ENCODE assay signal across 17 mouse cellular contexts in the genomic region with DNA sequence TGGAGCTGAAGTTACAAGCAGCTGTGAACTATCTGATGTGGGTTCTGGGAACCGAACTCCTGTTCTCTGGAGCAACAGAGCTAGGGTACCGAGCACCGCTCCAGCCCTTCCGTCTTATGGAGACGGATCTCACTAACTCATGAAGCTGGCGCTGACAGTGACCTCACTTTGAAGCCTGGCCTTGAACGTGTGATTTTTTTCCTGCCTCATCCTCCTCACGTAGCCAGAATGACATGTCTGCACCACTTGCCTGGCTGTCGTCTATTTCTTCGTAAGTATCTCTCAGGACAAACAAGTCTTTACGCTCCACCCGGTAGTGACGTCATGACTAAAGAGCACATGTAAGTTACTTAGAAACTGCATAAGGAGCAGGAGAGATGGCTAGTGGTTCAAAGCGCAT. TPM values are rescaled to one million over a fixed set of nuclear protein-coding genes. Genes with fewer than 3 reads are reported as not detected.
DNase-seq lines count a peak whose midpoint lies in the region.
"Had no signal": no experiment of that assay in that cellular context is flagged by ENCODE, and none has a peak within 500 bp of the region (broad histone marks: within the 10 kb centered on the region; RNA-seq: fewer than 3 reads in every experiment).

No protein-coding gene starts in this region.

- no peaks in the 10 kb centered on the region for H3K9me3 ChIP-seq in heart, embryonic 10.5 days
- H3K9me3 ChIP-seq: embryonic facial prominence, embryonic 13.5 days; embryonic facial prominence, embryonic 15.5 days; forebrain, embryonic 10.5 days had no signal

- H3K4me3 ChIP-seq in heart, embryonic 10.5 days, result no peak overlapping the region
- H3K4me3 ChIP-seq: embryonic facial prominence, embryonic 13.5 days; embryonic facial prominence, embryonic 15.5 days; erythroblast, embryonic 14.5 days; forebrain, embryonic 10.5 days; forebrain, embryonic 12.5 days had no signal

- peaks cover 42% of the 10 kb centered on the region for H3K36me3 ChIP-seq in heart, embryonic 10.5 days

- H3K27me3 ChIP-seq in heart, embryonic 10.5 days (ENCODE audit: insufficient read depth, poor library complexity, severe bottlenecking), result no peaks in the 10 kb centered on the region
- H3K27me3 ChIP-seq: embryonic facial prominence, embryonic 13.5 days; embryonic facial prominence, embryonic 15.5 days; forebrain, embryonic 12.5 days had no signal

- DNase-seq in adrenal gland, adult 2 months, result peak; percentile 37
- DNase-seq in adrenal gland, adult 8-10 months, result no peak
- peak; percentile 54 for DNase-seq in heart, embryonic 10.5 days (ENCODE audit: low spot score)
- no peak for DNase-seq in heart, adult 18-20 months
- DNase-seq: adrenal gland, postnatal 10 days; cerebellum, adult 11 months; cerebellum, adult 18-20 months; cerebellum, adult 8-10 months; cerebellum, adult 9-11 months; cerebellum, postnatal 14 days; cerebellum, postnatal 36 days; embryo, embryonic 11 days had no signal

- peaks cover 8% of the 10 kb centered on the region for H3K4me1 ChIP-seq in heart, embryonic 10.5 days
- H3K4me1 ChIP-seq: embryonic facial prominence, embryonic 13.5 days; forebrain, embryonic 10.5 days; forebrain, embryonic 12.5 days had no signal

- no peak overlapping the region for H3K27ac ChIP-seq in heart, embryonic 10.5 days
- H3K27ac ChIP-seq: embryonic facial prominence, embryonic 13.5 days; embryonic facial prominence, embryonic 15.5 days; forebrain, embryonic 10.5 days; forebrain, embryonic 12.5 days had no signal

- WGBS in heart, embryonic 10.5 days, result 88% methylated on average over 14 of the region's 14 CpGs

RNA-seq across cellular contexts. Expression of a gene that starts 27.7 kb away (rescaled TPM):
- total RNA-seq in adrenal gland, adult 2 months (2021), result 100 to 1,000 TPM in 1 of 2 experiments, 10 to 100 TPM in 1; 90.9 to 111 TPM
- 89.9 and 112 TPM in 2 replicates for polyA plus RNA-seq in adrenal gland, adult 2 months (2012; rRNA removed)
- 100 to 1,000 TPM; 105 to 132 (median 121) TPM for total RNA-seq in adrenal gland, adult 8-10 months (2022)
- 31.7 and 33.0 TPM in 2 replicates for polyA plus RNA-seq in heart, embryonic 10.5 days (2016; fragmentation: Nextera tagmentation; extraction: Ambion mirVana)
- 10 to 100 TPM; 63.4 to 67.4 TPM for total RNA-seq in heart, adult 18-20 months (2021)

Comparison
In these comparisons a context has a peak if more than half of its experiments do, and no peak if none do; other contexts are left out.
1. DNase-seq: peak in adrenal gland, adult 2 months (single experiment) and heart, embryonic 10.5 days (single experiment); none in adrenal gland, adult 8-10 months (single experiment) and heart, adult 18-20 months (0 of 2).